Mouse (Mus musculus) heart, adult 18-20 months (tissue): ENCODE data around the gene Fosl1. TPM values are rescaled to one million over a fixed set of nuclear protein-coding genes. Genes with fewer than 3 reads are reported as not detected.
A peak's percentile ranks its signal among the peaks of the same experiment; 100 is the strongest.

Experiments used
- DNase-seq, 2 experiments: peaks; one replicate each; pipeline ENCODE4 v3.0.0; 2021 to 2022; ENCODE audit warnings: mixed read lengths in 1 of 2
- total RNA-seq, 2 experiments: library from RNA; stranded (reverse); gene quantifications; 2 replicates each; pipeline ENCODE4 v1.2.3; 2021

Fosl1 gene
- total RNA-seq, 2 experiments from 2014 or later, result not detected

GRCm38 (mm10) chr19:5424782-5425741, 22.3 kb upstream of the Fosl1 start, which contains the start of the genes Drap1 and AI837181:
TSS of gene Drap1 (minus strand) at chr19:5424979.
TSS of gene AI837181 (plus strand) at chr19:5425144.
- peak; percentile 96 to 97 for DNase-seq

GRCm38 (mm10) chr19:5425906-5426565, 21.3 kb upstream of the Fosl1 start:
- no peak for DNase-seq

- DNase-seq, result no peak
These were observed 20.6 kb upstream of the Fosl1 start for GRCm38 (mm10) chr19:5426640-5427290.

- peak in 1 of 2 experiments; percentile 52 for DNase-seq
These were observed 19.3 kb upstream of the Fosl1 start for GRCm38 (mm10) chr19:5428083-5428482.

- no peak for DNase-seq
These were observed 18.1 kb upstream of the Fosl1 start for GRCm38 (mm10) chr19:5429219-5429618.

- DNase-seq, result peak in 1 of 2 experiments; percentile 70
These were observed 17.5 kb upstream of the Fosl1 start for GRCm38 (mm10) chr19:5429806-5430205.

GRCm38 (mm10) chr19:5430408-5430807, 16.9 kb upstream of the Fosl1 start:
- DNase-seq, result no peak

GRCm38 (mm10) chr19:5431911-5432464, 15.4 kb upstream of the Fosl1 start:
- DNase-seq, result peak; percentile 57 to 70

- DNase-seq, result peak; percentile 74
These were observed 14.1 kb upstream of the Fosl1 start for GRCm38 (mm10) chr19:5432992-5433852.

- no peak for DNase-seq
These were observed 13.4 kb upstream of the Fosl1 start for GRCm38 (mm10) chr19:5433951-5434350.

- DNase-seq, result no peak
These were observed 2.9 kb upstream of the Fosl1 start for GRCm38 (mm10) chr19:5444371-5444908.

GRCm38 (mm10) chr19:5444954-5445353, 2.4 kb upstream of the Fosl1 start:
- DNase-seq, result no peak

GRCm38 (mm10) chr19:5445747-5446146, 1.6 kb upstream of the Fosl1 start:
- DNase-seq, result no peak

- DNase-seq, result peak in 1 of 2 experiments; percentile 36
These were observed 1.2 kb downstream of the Fosl1 start for GRCm38 (mm10) chr19:5448354-5449150.

GRCm38 (mm10) chr19:5449673-5450072, 2.3 kb downstream of the Fosl1 start:
- no peak for DNase-seq

GRCm38 (mm10) chr19:5451766-5452165, 4.4 kb downstream of the Fosl1 start:
- no peak for DNase-seq

GRCm38 (mm10) chr19:5455037-5455436, 7.7 kb downstream of the Fosl1 start:
- DNase-seq, result no peak

- DNase-seq, result peak in 1 of 2 experiments; percentile 33
These were observed 8.2 kb downstream of the Fosl1 start for GRCm38 (mm10) chr19:5455568-5455967.

- peak; percentile 69 to 76 for DNase-seq
These were observed 9.0 kb downstream of the Fosl1 start for GRCm38 (mm10) chr19:5456241-5456921.
